17 mouse cellular contexts compared by ENCODE assay signal in genomic region chr4:98920896-98921295, GRCm38 (mm10).
"Had no signal": no experiment of that assay in that cellular context is flagged by ENCODE, and none has a peak within 500 bp of the region (broad histone marks: within the 10 kb centered on the region; RNA-seq: fewer than 3 reads in every experiment).

No protein-coding gene starts in this region.

- ATAC-seq: midbrain, embryonic 16.5 days had no signal

- DNase-seq: lung, adult 18-20 months; lung, embryonic 14.5 days; lung, postnatal 10 days; lung, postnatal 4 days; midbrain, embryonic 14.5 days; retina, postnatal 1 day; right cerebral cortex, adult 18-20 months; right cerebral cortex, postnatal 14 days; thymus, adult 18-20 months; thymus, postnatal 14 days; thymus, postnatal 36 days had no signal

- H3K27me3 ChIP-seq: midbrain, embryonic 12.5 days; neural tube, embryonic 13.5 days; neural tube, embryonic 15.5 days had no signal

- H3K27ac ChIP-seq: liver, embryonic 14.5 days; midbrain, embryonic 12.5 days; neural tube, embryonic 13.5 days; neural tube, embryonic 15.5 days had no signal

- H3K4me3 ChIP-seq: midbrain, embryonic 12.5 days; myocyte; neural tube, embryonic 13.5 days; neural tube, embryonic 15.5 days had no signal

- H3K36me3 ChIP-seq: midbrain, embryonic 12.5 days; neural tube, embryonic 13.5 days; neural tube, embryonic 15.5 days had no signal
